Mouse (Mus musculus) spleen, postnatal 14 days (tissue): ENCODE results near the gene AI413582.
A peak's percentile ranks its signal among the peaks of the same experiment; 100 is the strongest.

Experiments
- DNase-seq, 2 experiments: peaks; one replicate each; pipeline ENCODE4 v3.0.0; 2021 to 2022; ENCODE audit warnings: low spot score in 2 of 2

The AI413582 gene

DNA sequence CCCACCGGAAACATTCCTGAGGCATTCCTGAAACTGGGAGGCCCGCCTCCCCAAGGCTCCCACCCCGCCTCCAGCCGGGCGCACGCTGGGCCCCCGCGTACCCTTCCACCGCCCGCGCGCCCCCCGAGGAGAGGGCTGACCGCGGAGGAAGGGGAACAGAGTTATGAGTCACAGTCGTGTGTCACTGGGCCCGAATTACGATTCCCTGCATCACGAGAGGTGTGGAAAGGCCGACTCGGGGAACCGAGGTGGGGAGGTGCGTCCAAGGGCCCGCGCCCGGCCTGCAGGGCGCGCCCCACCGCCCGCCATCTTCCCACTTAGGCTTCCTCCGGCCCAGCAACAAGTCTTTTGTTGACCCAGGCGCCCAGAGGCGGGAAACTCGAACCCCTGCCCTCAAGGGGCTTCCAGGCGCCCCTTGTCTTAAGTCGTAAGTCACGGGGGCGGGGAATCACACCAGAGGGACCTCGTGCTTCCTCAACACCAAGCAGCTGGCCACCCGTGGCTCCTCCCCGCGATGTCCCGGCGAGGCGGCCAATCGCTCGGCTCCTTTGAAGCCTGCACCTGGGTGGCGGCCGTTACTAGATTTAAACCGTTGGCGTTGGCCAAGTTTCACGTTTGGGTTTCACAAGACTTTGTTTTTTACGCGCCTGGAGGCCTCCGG, 9.9 kb downstream of the AI413582 start:
- DNase-seq, result peak; percentile 73 to 78

DNA sequence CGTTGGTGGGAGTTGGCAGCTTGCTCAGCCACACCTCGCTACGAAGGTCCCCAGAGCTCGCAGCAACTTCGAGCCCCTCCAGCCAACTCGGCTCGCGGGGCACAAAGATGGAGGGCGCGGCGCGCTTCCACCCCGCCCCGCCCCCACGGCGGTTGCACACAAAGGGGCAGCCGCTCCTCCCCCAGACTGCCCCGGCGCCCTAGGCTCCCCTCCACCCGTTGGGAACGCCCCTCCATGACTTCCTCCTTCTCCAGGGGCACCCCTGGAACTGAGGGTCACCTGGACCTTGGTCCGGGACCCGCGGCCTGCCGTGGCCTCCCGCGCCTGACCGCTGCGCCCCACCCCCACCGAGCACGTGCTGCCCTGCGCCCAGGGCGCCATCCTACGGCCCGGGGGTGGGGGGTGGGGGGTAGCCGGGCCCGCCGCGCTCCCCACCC, 10.5 kb downstream of the AI413582 start:
- peak; percentile 51 for DNase-seq

DNA sequence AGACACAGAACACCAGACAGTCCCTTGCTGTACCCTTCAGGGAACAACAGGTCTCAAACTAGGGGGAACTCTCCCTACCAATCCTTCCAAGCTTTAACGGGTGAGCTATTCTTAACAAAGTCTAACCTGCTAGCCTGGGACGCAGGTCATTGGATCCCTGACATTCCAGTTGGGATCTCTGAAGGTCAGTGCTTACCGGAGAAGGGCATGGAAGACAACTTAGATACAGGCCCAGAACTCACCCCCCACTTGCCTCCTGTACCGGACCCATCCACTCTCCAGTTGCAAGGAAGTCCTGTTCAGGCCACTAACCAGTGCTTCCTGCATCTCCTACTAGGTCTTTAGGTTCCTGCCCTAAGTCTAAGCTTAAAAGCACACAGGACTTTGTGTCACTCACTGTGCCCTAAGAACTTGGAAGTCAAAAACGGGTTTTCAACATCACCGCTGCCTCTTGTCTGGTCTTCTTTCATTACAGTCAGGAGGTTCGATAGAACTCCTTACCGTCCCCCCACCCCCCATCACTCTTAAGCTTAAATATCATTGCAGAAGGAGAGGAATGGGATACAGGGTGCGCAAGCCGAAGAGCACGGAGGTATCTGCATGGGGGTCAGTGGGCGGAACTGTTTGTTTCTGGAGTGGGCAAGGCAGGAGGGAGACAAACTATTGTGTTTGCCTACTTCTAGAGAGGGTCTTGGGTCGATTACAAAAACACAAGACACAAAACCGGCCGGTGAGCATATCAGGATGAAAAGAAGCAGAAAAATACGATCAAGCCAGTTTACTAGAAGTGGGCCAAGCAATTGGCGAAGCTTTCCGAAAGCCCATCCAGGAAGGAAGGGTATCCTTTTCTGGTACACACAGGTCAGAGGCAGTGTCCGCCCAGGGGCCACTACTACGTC, 11.2 kb downstream of the AI413582 start:
- DNase-seq, result no peak

- DNase-seq, result no peak
Observed at GRCm38 (mm10) chr17:27552215-27553201, 13.0 kb downstream of the AI413582 start.

GRCm38 (mm10) chr17:27551393-27551940, 14.1 kb downstream of the AI413582 start:
- no peak for DNase-seq

DNA sequence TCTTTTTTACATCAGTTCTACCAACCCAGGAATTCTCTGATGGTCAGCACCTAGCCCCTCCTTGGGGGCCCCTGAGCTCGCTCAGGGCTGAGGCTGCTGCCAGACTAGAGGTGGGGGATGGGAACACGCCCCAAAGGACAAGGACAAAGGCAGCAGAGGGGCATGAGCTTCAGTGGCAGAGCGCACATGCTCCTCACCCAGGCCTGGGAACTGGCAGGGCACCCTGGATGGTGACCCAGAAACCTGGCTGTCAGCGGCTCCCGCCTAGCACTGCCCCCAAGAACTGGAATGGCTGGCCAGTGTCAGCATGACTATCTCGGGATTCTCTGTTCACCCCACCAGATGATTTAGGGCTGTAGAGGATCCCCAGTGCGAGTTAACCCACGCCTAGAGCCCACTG, 16.3 kb downstream of the AI413582 start:
- DNase-seq, result no peak

DNA sequence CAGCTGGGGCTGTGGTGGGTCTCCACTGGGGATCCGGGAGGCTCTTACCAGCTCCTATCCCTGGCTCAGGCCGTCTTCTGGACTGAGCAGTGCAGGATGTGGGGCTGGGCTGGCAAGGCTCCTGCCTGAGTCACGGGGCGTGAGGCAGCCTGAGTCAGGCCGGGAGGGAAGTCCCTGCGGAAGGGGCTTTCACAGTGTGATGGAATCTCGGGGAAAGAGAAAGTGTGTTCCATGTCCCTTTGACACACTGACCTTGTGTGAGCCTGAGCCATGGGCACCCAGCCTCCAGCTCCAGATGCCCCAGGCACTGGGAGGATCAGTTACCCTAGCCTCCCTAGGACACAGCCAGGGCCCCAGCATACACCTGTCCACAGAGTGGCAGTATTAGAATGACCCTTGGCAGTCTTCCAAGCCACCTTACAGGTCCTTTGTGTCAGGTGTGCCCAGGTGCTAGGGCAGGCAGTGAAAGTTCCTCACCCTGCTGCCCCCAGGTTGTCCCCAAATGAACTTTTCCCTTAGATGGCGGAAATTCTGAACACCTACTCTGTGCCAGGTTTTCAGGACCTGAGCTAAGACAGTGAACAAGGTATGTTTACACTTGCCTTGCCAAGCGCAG, 18.2 kb downstream of the AI413582 start:
- no peak for DNase-seq

GRCm38 (mm10) chr17:27546574-27547085, 18.9 kb downstream of the AI413582 start:
- no peak for DNase-seq

- DNase-seq, result no peak
Observed at GRCm38 (mm10) chr17:27545991-27546390, 19.6 kb downstream of the AI413582 start.

DNA sequence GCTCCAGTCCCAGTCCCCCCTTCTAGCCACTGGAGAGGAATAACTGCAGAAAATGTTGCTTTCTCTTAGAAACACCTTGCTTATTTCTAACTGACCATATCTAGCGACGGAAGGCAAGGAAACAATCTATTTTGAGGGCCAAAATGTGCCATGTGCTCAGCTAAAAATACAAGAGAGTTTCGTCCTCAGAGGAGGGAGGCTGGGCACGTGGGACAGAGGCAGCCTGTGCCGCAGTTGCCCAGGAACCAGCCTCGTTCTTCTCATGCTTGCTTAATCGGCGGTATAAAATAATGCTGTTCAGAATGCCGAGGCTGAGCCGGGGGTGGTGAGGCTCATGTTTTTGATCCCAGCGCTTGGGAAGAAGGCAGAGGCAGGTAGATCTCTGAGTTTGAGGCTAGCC, 21.0 kb downstream of the AI413582 start:
- DNase-seq, result no peak

- DNase-seq, result no peak
Observed at GRCm38 (mm10) chr17:27541984-27542383, 23.6 kb downstream of the AI413582 start.

DNA sequence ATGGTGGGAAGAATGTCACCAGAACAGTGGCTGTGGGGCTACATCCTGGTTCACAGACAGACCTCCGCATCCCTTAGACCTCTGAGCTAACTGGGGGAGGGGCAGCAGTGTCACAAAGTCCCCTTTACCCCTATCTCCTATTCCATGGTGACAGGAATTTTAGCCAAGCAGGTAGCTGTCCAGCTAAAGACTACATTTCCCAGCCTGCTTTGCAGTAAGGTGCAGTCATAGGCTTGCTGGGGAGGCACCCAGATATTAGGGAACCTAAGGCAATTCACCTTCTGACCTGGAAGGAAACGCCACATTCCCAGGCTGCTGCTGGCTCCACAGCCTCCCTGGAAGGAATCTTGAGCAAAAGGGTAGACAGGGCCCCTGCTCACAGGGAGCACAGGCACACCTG, 24.3 kb downstream of the AI413582 start:
- no peak for DNase-seq

GRCm38 (mm10) chr17:27534718-27535117, 30.8 kb downstream of the AI413582 start:
- peak; percentile 78 to 89 for DNase-seq

- no peak for DNase-seq
Observed at GRCm38 (mm10) chr17:27533354-27533753, 32.2 kb downstream of the AI413582 start.

DNA sequence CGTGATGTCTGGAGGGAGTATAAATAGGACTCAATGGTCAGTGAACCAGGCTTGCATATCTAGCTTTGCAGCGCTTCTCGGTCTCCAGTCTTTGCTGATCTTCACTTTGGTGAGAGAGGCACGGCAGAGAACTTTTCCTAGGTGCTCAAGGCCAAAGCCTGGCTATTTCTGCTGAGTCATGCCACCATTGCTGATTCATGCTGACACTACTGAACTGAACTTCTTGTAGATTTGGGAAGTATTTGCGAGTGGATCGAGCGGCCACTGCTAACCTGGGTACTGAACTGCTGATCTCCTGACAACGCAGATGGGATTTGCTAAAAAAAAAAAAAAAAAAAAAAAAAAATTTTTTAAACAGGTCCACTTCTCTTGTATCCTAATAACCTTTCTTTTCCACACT, 33.5 kb downstream of the AI413582 start:
- DNase-seq, result no peak

GRCm38 (mm10) chr17:27528767-27529166, 36.8 kb downstream of the AI413582 start:
- no peak for DNase-seq

GRCm38 (mm10) chr17:27528030-27528429, 37.5 kb downstream of the AI413582 start:
- DNase-seq, result no peak

- DNase-seq, result peak in 1 of 2 experiments; percentile 22
Observed at GRCm38 (mm10) chr17:27527188-27527587, 38.4 kb downstream of the AI413582 start.

GRCm38 (mm10) chr17:27523121-27523520, 42.4 kb downstream of the AI413582 start:
- no peak for DNase-seq

DNA sequence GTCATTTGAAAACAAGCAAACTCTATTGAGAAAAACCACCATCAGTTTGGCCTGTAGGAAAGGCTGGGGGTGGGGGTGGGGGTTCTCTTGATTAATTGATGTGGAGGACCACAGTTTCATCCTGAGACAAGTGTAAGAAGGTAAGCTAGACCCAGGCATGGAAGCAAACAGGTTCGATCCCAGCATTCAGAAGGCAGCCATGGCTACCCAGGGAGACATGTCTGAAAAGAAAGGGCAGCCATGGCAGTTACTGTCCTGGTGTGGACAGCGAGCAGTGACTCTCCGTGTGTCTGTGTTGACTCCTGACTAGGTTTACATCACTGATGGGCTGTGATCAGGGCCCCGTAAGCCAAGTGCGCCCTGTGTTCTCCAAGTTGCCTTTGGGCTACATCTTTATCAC, 44.3 kb downstream of the AI413582 start, which contains the start of gene Grm4:
Gene Grm4 (minus strand): TSS at position 101 of the 400 bp plus-strand sequence.
- no peak for DNase-seq

GRCm38 (mm10) chr17:27520557-27520956, 45.0 kb downstream of the AI413582 start:
- peak in 1 of 2 experiments; percentile 46 for DNase-seq
